Mouse (Mus musculus): ENCODE results near the gene Slc29a1. TPM values are rescaled to one million over a fixed set of nuclear protein-coding genes. Genes with fewer than 3 reads are reported as not detected.

Gene Slc29a1
- polyA plus RNA-seq, 1 experiment from 2014 or later = 40.1 TPM

DNA sequence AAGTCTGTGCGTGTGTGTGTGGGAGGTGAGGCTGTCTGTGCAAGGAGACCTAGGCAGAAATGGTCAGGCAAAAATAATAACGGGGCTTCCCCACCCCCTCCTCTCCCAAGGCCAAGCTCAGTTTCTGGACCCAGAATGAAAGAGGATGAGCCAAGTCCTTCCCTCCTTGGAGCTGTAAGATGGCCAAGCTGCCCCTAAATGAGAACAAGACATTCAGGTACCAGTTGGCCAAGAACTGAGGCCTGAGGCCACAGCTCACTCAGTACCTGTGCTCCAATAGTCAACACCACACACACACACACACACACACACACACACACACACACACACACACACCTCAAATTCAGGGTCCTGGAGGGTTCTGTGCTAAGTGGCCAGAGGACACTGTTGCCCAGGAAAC, 56.7 kb downstream of the Slc29a1 start:
- Histone ChIP-seq H3K27me3 (peaks cover 77% of the 10 kb centered on the region), H3K4me3 (no peak overlapping the region), H3K9me3 (no peaks in the 10 kb centered on the region), H3K9ac (no peak overlapping the region), H3K27ac (replicated peaks) (no peak overlapping the region), H3K36me3 (peaks cover 30% of the 10 kb centered on the region), H3K4me2 (no peak overlapping the region), H3K4me1 (replicated peaks) (peaks cover 37% of the 10 kb centered on the region)
- 85% methylated on average over 2 of the region's 2 CpGs for WGBS
- ATAC-seq (ENCODE audit: low read depth) = no peak

DNA sequence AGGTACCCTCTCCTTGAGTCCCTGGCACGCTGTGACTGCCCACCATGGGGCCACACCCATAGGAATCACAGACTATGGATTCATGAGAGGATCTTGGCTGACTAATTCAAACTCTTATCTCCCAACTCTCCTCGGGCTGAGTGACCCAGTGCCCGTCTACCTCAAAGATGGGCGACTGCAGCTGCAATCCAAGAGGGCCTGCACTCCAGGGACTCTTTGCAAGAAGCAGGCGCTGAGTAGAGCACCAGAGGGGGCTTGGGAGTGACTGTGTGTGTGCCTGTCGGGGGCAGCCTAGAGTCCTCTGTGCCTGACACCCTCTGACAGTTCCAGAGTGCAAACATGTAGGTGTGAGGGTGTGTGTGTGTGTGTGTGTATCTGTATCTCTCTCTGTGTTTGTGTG, 57.3 kb downstream of the Slc29a1 start:
- ATAC-seq (ENCODE audit: low read depth) = no peak
- peaks cover 31% of the 10 kb centered on the region for H3K4me1 ChIP-seq (replicated peaks)
- H3K27me3 ChIP-seq = peaks cover 77% of the 10 kb centered on the region
- H3K4me3 ChIP-seq = no peak overlapping the region
- WGBS = 34% methylated on average over 6 of the region's 6 CpGs
- peaks cover 30% of the 10 kb centered on the region for H3K36me3 ChIP-seq
- no peak overlapping the region for H3K27ac ChIP-seq (replicated peaks)
- no peak overlapping the region for H3K4me2 ChIP-seq
- no peaks in the 10 kb centered on the region for H3K9me3 ChIP-seq
- no peak overlapping the region for H3K9ac ChIP-seq

GRCm38 (mm10) chr17:45539664-45540063, 59.7 kb downstream of the Slc29a1 start:
- Histone ChIP-seq H3K27ac (replicated peaks) (no peak overlapping the region), H3K4me3 (no peak overlapping the region), H3K36me3 (peaks cover 12% of the 10 kb centered on the region), H3K27me3 (peaks cover 77% of the 10 kb centered on the region), H3K9me3 (no peaks in the 10 kb centered on the region), H3K4me1 (replicated peaks) (peaks cover 16% of the 10 kb centered on the region), H3K4me2 (no peak overlapping the region), H3K9ac (no peak overlapping the region)
- 82% methylated on average over 21 of the region's 21 CpGs for WGBS
- no peak for ATAC-seq (ENCODE audit: low read depth)

GRCm38 (mm10) chr17:45538394-45538793, 61.0 kb downstream of the Slc29a1 start:
- Histone ChIP-seq H3K27me3 (peaks cover 74% of the 10 kb centered on the region), H3K36me3 (no peaks in the 10 kb centered on the region), H3K9ac (no peak overlapping the region), H3K4me2 (no peak overlapping the region), H3K9me3 (no peaks in the 10 kb centered on the region), H3K4me3 (no peak overlapping the region), H3K4me1 (replicated peaks) (0 out of 2 replicates have a peak, but pooled peaks cover 4% of the 10 kb centered on the region), H3K27ac (replicated peaks) (no peak overlapping the region)
- ATAC-seq (ENCODE audit: low read depth) = no peak
- 70% methylated on average over 4 of the region's 4 CpGs for WGBS

DNA sequence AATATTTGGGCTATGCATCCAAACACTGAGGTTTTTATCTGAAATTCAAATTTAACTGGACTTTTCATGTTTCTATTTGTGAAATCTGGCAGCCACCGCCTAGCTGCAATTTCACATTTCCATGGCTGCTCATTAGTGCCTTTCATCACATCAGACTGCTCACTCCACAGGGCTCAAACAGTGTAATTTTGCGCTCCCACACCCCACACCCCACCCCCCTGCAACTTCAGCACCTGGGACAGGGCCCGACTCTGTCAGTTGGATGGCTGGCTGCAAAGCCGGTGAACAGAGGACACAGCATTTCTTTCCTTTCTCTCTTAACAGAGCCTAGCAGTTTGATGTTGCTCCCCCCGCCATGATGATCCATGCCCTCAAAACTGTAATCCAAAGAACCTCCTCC, 63.1 kb downstream of the Slc29a1 start:
- H3K9ac ChIP-seq = no peak overlapping the region
- WGBS = 15% methylated on average over 5 of the region's 5 CpGs
- H3K27me3 ChIP-seq = peaks cover 75% of the 10 kb centered on the region
- ATAC-seq (ENCODE audit: low read depth) = no peak
- no peak overlapping the region for H3K4me2 ChIP-seq
- H3K27ac ChIP-seq (replicated peaks) = no peak overlapping the region
- H3K4me1 ChIP-seq (replicated peaks) = 0 out of 2 replicates have a peak, but pooled peaks cover 4% of the 10 kb centered on the region
- no peak overlapping the region for H3K4me3 ChIP-seq
- H3K9me3 ChIP-seq = no peaks in the 10 kb centered on the region
- no peaks in the 10 kb centered on the region for H3K36me3 ChIP-seq

Other genes with a start within 250 kb of the Slc29a1 start
- 62.5 and 73.1 TPM in 2 replicates for gene Cdc5l, start 165.9 kb downstream of the Slc29a1 start, polyA plus RNA-seq (2015; fragmentation: Nextera tagmentation; extraction: Ambion mirVana)
- gene Spats1, start 124.2 kb downstream of the Slc29a1 start, polyA plus RNA-seq (2015; fragmentation: Nextera tagmentation; extraction: Ambion mirVana) = 0.62 and 1.5 TPM in 2 replicates
- gene Aars2, start 92.8 kb downstream of the Slc29a1 start, polyA plus RNA-seq (2015; fragmentation: Nextera tagmentation; extraction: Ambion mirVana) = 17.1 and 18.2 TPM in 2 replicates
- 3.3 and 3.6 TPM in 2 replicates for gene Tcte1, start 76.2 kb downstream of the Slc29a1 start, polyA plus RNA-seq (2015; fragmentation: Nextera tagmentation; extraction: Ambion mirVana)
- gene Tmem151b, start 49.9 kb downstream of the Slc29a1 start, polyA plus RNA-seq (2015; fragmentation: Nextera tagmentation; extraction: Ambion mirVana) = 19.4 and 22.6 TPM in 2 replicates
- 5.3 and 5.6 TPM in 2 replicates for gene Nfkbie, start 43.9 kb downstream of the Slc29a1 start, polyA plus RNA-seq (2015; fragmentation: Nextera tagmentation; extraction: Ambion mirVana)
- 75.0 and 84.2 TPM in 2 replicates for gene Slc35b2, start 35.7 kb downstream of the Slc29a1 start, polyA plus RNA-seq (2015; fragmentation: Nextera tagmentation; extraction: Ambion mirVana)
- 1,589 and 1,622 TPM in 2 replicates for gene Hsp90ab1, start 26.3 kb downstream of the Slc29a1 start, polyA plus RNA-seq (2015; fragmentation: Nextera tagmentation; extraction: Ambion mirVana)
- 1.6 and 3.6 TPM in 2 replicates for gene Mymx, start 2.5 kb upstream of the Slc29a1 start, polyA plus RNA-seq (2015; fragmentation: Nextera tagmentation; extraction: Ambion mirVana)
- 0.22 and 0.85 TPM in 2 replicates for gene Capn11, start 59.7 kb upstream of the Slc29a1 start, polyA plus RNA-seq (2015; fragmentation: Nextera tagmentation; extraction: Ambion mirVana)
- gene Mrpl14, start 86.7 kb upstream of the Slc29a1 start, polyA plus RNA-seq (2015; fragmentation: Nextera tagmentation; extraction: Ambion mirVana) = 101 and 124 TPM in 2 replicates
- gene Tmem63b, start 87.3 kb upstream of the Slc29a1 start, polyA plus RNA-seq (2015; fragmentation: Nextera tagmentation; extraction: Ambion mirVana) = 127 and 134 TPM in 2 replicates
- not detected in 2 replicates for gene 1600014C23Rik, start 134.2 kb upstream of the Slc29a1 start, polyA plus RNA-seq (2015; fragmentation: Nextera tagmentation; extraction: Ambion mirVana)

All from neural tube, embryonic 13.5 days (tissue).